Mouse (Mus musculus) midbrain, postnatal 0 days (tissue): ENCODE measurements at regions not wholly inside any gene's neighbourhood (a gene's known extent, or its start where the extent isn't known, plus 50 kb on each side); places are given as distances from the start of the nearest gene placed in this dataset.

Experiments
- ATAC-seq: fragments of 200-750 bp; cut with Nextera tagmentation; 2 replicates; pipeline ENCODE4 v1.8.0; 2017; ENCODE audit warnings: moderate number of reproducible peaks, mild to moderate bottlenecking, moderate TSS enrichment, moderate library complexity; ENCODE audit not compliant: low FRiP score
- DNase-seq: peaks from one replicate; pipeline ENCODE4 v3.0.0-alpha.2; 2015; ENCODE audit warnings: low spot score
- H3K27ac ChIP-seq: fragments of 300-500 bp; sonication (generic); 2 replicates; pipeline ENCODE4 v1.5.1; 2014; ENCODE audit warnings: low read depth, mild to moderate bottlenecking, low read length, mixed read lengths
- H3K27me3 ChIP-seq: fragments of 300-500 bp; sonication (generic); 2 replicates; pipeline ENCODE4 v1.6.1; 2014; ENCODE audit warnings: low read length, control low read depth, mixed read lengths; ENCODE audit not compliant: insufficient read depth
- H3K36me3 ChIP-seq: fragments of 300-500 bp; sonication (generic); 2 replicates; pipeline ENCODE4 v1.6.1; 2014; ENCODE audit warnings: low read length, control low read depth, mixed read lengths; ENCODE audit not compliant: insufficient read depth
- H3K4me1 ChIP-seq: fragments of 300-500 bp; sonication (generic); 2 replicates; pipeline ENCODE4 v1.6.1; 2014; ENCODE audit warnings: mild to moderate bottlenecking, control low read depth, antibody characterized with exemption, low read length, mixed read lengths; ENCODE audit not compliant: insufficient read depth
- H3K4me2 ChIP-seq: fragments of 300-500 bp; sonication (generic); 2 replicates; pipeline ENCODE4 v1.6.1; 2014; ENCODE audit warnings: low read depth, mild to moderate bottlenecking, low read length, mixed read lengths; ENCODE audit not compliant: poor library complexity, severe bottlenecking
- H3K4me3 ChIP-seq: fragments of 300-500 bp; sonication (generic); 2 replicates; pipeline ENCODE4 v1.5.1; 2014; ENCODE audit warnings: low read depth, mild to moderate bottlenecking, low read length, moderate library complexity
- H3K9ac ChIP-seq: fragments of 300-500 bp; sonication (generic); replicated peaks from 2 replicates; pipeline ENCODE4 v1.6.1; 2014; ENCODE audit warnings: mild to moderate bottlenecking, low read length, moderate library complexity, mixed read lengths; ENCODE audit not compliant: poor library complexity, severe bottlenecking
- H3K9me3 ChIP-seq: fragments of 300-500 bp; sonication (generic); 2 replicates; pipeline ENCODE4 v1.6.1; 2016; ENCODE audit warnings: low read length, control low read depth
- CTCF ChIP-seq: IDR thresholded peaks from 2 replicates; pipeline ENCODE4 v1.5.1; 2016; ENCODE audit warnings: antibody characterized with exemption, mild to moderate bottlenecking
- WGBS: fragments of 180-500 bp; shearing (Covaris S2); extraction: QIAGEN DNeasy Blood & Tissue Kit; methylation state at CpG from one replicate; pipeline ENCODE4 v1.1.7; 2014; 5-methylcytosine and 5-hydroxymethylcytosine counted together

DNA sequence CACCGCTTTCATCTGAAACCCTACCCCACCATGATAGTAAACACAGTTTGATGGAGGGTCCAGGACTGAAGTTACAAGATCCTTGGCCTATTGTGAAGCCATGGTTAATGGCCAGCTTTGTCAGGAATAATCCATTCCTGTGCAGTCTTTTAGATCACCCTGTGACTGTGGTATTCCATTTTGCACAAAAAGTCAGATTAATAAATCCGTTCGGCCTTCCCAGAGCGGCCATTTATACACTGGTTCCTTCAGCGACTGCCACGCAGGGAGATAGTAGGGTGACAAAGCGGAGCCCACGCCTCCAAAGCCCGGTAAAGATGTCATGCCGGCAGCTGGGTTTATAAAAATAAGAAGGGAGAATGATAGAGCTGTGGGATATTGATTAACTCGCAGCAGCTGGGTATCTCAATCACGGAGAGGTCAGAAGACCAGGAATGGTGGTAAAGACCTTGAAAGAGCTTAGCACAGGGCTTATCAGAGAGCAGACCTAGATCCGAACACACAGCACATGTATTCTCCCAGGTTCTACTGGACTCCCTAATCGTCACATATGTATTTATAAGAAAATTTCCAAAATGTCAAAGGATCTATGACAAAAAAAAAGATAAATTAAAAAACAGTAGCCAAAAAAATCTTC lies 440.5 kb downstream of the Efnb2 start:
- DNase-seq (no peak), ATAC-seq (no peak)
- Histone ChIP-seq H3K4me2 (no peak overlapping the region), H3K9me3 (no peaks in the 10 kb centered on the region), H3K9ac (no peak overlapping the region), H3K27me3 (no peaks in the 10 kb centered on the region; the same call in 1 of the 2 replicates), H3K27ac (no peak overlapping the region), H3K4me3 (no peak overlapping the region), H3K36me3 (no peaks in the 10 kb centered on the region), H3K4me1 (no peaks in the 10 kb centered on the region)
- no peak for TF ChIP-seq CTCF
- 40% methylated on average over 14 of the region's 14 CpGs for WGBS

DNA sequence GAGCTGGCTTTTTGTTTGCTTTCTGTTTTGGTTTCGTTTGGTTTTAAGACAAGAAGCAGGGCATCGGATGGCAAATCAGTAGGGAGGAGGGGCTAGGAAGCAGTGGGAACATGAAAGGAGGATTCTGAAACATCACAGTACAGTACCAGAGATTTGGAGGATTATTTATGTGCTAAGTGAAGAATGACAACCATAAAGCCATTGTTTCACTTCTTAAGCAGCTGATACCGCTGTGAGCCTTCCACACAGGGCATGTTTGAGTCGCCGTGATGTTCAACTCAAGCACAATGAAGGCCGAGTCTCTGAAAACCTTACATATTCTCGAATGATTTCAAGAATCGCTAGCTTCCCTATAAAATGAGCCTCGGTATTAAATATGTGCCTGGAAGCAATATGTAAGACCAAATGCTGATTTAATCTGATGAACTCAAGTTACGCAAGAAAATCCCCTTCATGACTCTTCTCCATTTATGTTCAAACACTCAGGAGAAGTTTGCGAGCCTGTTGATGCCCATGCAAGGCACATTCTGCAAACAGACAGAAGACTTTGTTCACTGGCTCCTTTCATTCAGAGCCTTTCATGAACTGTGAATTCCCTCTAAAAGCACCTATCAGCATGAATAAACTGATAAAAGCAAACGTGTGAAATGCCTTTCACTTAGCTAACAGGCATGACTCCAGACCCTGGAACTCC lies 441.2 kb downstream of the Efnb2 start:
- Histone ChIP-seq H3K4me3 (no peak overlapping the region), H3K9me3 (no peaks in the 10 kb centered on the region), H3K9ac (no peak overlapping the region), H3K4me1 (no peaks in the 10 kb centered on the region), H3K36me3 (no peaks in the 10 kb centered on the region), H3K4me2 (0 out of 2 replicates have a peak overlapping the region, but pooled peaks have one; percentile 5), H3K27me3 (no peaks in the 10 kb centered on the region; the same call in 1 of the 2 replicates), H3K27ac (no peak overlapping the region)
- DNase-seq (no peak), ATAC-seq (no peak)
- TF ChIP-seq CTCF = no peak
- WGBS = 18% methylated on average over 12 of the region's 12 CpGs

DNA sequence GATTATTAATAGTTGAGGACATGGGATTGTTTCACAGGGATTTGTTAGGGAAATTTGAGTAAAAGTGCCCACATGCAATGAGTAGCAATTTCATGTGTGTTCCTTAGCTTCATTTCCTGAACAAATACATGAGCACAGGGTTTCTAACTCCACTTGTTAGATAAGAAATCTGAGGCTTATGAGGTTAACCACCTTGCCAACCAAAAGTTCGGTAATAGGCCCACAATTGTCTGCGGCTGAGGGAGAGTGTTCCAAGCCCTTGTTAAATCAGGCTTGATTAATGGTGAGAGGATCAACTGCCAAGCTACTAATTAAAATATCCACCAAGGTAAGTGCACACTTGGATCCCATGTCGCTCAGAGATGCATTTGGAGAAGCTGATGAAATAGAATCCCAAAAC lies 468.0 kb downstream of the Efnb2 start:
- WGBS = 85% methylated on average over 3 of the region's 3 CpGs
- Histone ChIP-seq H3K9me3 (no peaks in the 10 kb centered on the region), H3K4me3 (no peak overlapping the region), H3K27me3 (no peaks in the 10 kb centered on the region), H3K27ac (no peak overlapping the region), H3K36me3 (no peaks in the 10 kb centered on the region), H3K4me1 (no peaks in the 10 kb centered on the region), H3K4me2 (no peak overlapping the region), H3K9ac (no peak overlapping the region)
- DNase-seq (no peak), ATAC-seq (no peak)
- no peak for TF ChIP-seq CTCF

DNA sequence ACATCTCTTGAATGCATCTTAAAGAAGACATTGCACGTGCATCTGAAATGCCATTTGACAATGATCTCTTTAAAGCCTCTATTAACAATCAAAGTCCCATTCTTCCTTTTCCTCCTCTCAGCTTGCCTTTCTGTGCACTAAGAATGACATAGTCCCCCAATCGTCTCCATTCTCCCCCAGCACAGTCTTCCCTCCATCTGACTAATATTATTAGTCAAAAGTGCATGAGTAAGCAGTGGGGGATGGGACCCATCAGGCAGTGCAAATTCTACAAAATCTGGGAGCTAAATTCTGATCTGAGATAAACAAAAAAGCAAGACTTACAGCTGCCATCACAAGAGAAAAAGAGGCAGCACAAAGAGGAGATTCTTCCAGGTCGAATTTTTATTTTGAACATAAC lies 475.0 kb downstream of the Efnb2 start:
- Histone ChIP-seq H3K4me2 (no peak overlapping the region), H3K4me3 (no peak overlapping the region), H3K36me3 (no peaks in the 10 kb centered on the region), H3K27ac (no peak overlapping the region), H3K9me3 (no peaks in the 10 kb centered on the region), H3K4me1 (no peaks in the 10 kb centered on the region), H3K27me3 (no peaks in the 10 kb centered on the region), H3K9ac (no peak overlapping the region)
- WGBS = 28% methylated on average over 3 of the region's 3 CpGs
- TF ChIP-seq CTCF = no peak
- ATAC-seq = no peak
- no peak for DNase-seq

DNA sequence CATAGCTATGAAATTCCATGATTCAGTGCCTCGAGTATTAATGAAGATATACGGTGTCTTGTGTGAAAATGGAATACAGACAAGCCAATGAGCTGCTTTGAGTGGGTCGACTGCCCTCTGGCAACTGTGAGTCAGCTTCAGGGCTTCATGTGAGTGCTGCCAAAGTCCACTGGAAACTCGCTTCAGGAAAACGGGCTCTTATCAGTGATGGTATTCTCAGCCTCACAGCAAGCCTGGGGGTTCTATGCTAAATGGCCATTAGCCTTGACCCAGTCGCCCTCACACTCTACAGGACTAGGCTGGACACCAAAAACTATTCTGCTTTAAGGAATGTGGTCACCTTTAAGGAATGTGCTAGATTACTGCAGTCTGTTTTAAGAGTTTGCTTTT lies 477.8 kb downstream of the Efnb2 start:
- TF ChIP-seq CTCF = no peak
- Histone ChIP-seq H3K9me3 (no peaks in the 10 kb centered on the region), H3K36me3 (no peaks in the 10 kb centered on the region), H3K4me3 (no peak overlapping the region), H3K27me3 (no peaks in the 10 kb centered on the region), H3K27ac (no peak overlapping the region), H3K4me1 (no peaks in the 10 kb centered on the region), H3K9ac (no peak overlapping the region), H3K4me2 (no peak overlapping the region)
- 76% methylated on average over 6 of the region's 6 CpGs for WGBS
- DNase-seq (no peak), ATAC-seq (no peak)

DNA sequence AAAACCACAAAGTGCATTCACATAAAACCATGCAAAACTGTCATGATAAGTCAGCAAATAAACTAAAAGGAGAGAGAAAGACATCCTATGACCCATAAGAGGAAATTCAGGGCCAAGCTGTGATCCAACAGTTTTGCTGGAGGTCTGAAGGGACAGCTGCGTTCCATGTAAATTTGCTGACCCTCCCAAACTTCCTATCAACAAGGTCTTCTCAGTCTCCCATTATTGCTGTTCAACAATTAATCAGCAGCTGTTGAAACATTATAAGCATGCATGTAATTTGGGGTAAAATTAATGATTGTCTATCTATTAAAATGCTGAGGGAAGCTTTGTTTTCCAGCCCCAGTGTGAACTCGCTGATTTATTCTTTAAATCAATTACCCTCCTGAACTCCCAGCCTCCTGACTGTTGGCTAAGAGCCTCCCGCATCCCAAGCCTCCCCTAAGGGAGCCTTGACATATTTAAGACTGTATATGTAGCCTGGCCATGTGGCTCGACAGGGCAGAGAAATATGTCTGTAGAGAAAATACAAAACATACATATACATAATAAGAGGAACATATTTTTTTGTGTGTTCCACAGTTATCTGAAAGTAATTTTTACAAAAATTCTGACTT lies 478.3 kb downstream of the Efnb2 start:
- WGBS = 66% methylated on average over 4 of the region's 4 CpGs
- ATAC-seq (no peak), DNase-seq (no peak)
- Histone ChIP-seq H3K9me3 (no peaks in the 10 kb centered on the region), H3K4me3 (no peak overlapping the region), H3K4me1 (no peaks in the 10 kb centered on the region), H3K27ac (no peak overlapping the region), H3K4me2 (no peak overlapping the region), H3K36me3 (no peaks in the 10 kb centered on the region), H3K9ac (no peak overlapping the region), H3K27me3 (no peaks in the 10 kb centered on the region)
- no peak for TF ChIP-seq CTCF
